Mouse (Mus musculus) layer of hippocampus, adult 9-10 months (tissue): ENCODE results near the gene Hamp2.

Experiments
- DNase-seq: peaks from one replicate; pipeline ENCODE4 v3.0.0; 2022; ENCODE audit warnings: low spot score

The Hamp2 gene

DNA sequence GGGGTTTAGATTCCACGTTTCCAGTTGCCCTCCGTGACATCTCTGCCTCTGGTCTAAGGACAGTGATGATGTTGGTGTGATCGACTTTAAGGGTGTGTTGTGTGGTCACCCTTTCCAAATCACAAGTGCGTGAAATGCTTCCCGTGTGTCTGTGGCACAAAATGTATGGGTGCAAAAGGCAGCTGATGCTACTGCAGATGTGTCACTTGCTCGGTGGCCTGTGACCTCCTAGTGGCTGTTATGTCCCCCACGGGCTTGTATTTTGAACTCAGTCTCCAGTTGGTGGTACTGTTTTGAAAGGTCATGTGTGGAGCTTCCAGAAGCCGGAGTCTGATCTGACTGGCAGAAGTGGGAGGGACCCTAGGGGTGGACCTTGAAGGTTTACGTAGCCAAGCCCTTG is 32.7 kb downstream of the Hamp2 start:
- DNase-seq = no peak

DNA sequence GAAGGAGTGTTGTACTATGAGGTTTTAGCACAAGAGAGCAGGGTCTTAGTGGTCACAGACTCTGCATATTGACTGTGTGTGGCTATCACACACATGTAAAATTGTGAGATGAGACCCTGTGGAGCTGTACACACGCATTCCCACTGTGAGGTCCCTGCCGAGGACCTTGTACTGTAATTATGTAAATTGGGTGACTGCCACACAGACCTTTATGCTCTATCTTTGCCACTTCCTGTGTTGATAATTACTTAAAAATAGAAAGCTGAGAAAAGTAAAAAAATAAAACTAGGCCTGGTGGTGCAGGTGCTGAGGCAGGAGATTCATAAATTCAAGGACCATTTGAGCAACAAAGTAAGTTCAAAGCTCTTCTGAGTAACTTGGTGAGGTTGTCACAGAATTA is 33.8 kb downstream of the Hamp2 start:
- DNase-seq = no peak

DNA sequence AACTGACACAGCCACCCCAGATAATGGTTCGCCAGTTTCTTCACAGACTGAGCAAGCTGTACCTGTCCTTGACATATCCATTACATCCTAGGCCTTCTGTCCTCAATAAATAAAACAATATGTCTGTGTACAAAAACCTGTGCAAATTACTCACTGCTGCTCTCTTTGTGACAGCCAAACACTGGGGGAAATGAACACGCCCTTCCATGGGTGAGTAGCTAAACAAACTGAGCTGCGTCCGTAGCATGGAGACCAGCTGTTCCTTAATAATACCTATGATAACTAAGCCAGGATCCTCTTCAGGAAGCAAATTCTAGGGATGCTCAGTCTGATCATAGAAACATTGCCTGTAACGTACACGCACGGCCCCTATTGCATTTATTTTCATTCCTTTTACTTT is 35.7 kb downstream of the Hamp2 start:
- no peak for DNase-seq

DNA sequence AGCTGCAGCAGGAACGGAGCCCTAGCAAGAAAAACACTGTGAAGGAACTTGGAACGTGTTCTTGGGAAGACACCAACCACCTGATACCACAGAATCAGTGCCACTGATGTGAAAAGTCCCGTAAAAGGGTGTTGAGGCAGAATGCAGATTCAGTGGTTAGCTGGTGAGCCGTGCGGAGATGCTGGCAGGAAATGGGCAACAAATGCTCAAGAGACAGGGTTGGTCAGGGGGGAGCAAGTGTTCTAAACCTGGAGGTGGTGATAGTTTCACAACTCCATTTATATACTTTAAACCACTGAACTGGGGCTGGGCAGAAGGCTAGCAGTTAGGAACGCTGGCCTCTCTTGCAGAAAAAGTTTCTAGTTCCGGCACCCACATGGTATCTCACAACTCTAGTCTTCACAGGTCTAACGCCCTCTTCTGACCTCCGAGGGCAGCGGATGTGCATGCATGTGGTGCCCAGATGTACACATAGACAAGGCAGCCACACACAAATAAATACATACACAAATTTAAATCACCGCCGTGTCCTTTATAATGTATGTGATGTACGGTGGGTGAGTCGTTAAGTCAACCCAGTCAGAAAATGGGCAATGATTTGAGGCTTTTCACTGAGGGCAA is 36.8 kb downstream of the Hamp2 start:
- no peak for DNase-seq

DNA sequence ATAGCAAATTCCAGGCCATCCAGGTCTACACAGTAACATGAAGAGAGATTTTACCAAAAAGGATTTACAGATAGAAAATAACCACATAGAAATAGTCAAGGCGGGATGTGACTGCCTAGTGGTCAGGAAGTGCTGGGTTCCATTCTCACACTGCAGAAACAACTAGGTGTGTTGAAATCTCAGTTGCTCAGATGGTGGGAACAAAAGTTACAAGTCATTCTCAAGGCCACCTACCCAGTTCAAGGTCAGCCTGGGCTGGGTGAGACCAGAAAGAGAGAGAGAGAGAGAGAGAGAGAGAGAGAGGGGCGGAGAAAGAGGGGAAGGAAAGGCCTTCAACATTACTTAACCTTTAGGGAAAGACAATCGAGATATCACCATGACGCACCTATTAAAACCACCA is 37.6 kb downstream of the Hamp2 start:
- DNase-seq = no peak

DNA sequence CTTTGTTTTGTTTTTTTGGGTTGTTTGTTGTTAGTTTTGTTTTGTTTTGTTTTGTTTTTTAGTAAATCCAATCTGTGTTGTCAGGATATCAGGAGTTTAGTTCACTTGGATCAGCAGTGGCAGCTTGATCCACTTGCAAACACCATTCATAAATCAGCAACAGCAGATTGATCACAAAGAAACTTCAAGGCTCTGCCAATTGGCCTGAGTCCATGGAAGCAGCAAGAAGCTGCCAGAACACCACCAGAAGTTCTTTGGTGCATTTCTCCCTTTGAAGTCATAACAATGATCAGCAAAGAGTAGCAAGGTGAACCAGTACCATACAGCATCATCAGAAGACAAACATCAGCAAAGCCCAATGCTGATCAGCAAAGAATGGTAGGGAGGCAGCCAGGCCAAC is 40.4 kb downstream of the Hamp2 start:
- DNase-seq = no peak

DNA sequence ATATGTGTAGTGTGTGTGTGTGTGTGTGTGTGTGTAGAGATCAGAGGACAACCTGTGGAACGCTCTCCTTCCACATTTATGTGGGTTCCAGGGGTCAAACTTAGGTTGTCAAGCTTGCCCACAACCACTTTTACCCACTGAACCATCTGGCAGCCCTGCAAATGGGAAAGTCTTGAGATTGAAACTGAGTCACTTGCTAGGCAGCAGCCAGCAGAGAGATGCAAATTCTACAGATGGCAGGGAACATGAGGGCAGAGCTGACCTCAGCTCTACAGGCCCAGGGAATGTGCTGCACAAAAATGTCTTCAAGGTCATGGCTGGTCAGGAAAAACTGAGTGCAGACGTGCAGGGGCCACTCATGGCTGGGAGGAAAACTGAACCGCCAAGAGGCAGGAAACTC is 43.1 kb downstream of the Hamp2 start:
- no peak for DNase-seq

DNA sequence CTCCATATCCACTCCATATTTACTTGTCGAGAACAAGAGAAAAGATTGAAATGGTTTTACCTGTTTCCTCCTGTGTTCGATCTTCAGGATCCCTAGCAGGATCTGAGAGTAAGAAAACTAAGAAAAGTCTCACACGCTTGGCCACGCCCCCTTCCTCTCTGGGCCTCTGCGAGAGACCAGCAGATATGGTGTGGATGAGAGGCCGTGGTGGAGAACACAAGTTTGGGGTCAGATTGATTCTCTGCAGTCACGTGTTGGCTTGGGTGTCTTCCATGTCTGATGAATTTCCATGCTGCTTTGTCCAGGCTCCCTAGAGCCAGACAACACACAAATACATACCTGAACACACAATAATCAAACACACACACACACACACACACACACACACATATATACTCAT is 44.3 kb downstream of the Hamp2 start, which contains the start of gene Cd22:
Gene Cd22, minus strand, starts transcription at position 167 of the 400 bp plus-strand sequence.
- DNase-seq = no peak

DNA sequence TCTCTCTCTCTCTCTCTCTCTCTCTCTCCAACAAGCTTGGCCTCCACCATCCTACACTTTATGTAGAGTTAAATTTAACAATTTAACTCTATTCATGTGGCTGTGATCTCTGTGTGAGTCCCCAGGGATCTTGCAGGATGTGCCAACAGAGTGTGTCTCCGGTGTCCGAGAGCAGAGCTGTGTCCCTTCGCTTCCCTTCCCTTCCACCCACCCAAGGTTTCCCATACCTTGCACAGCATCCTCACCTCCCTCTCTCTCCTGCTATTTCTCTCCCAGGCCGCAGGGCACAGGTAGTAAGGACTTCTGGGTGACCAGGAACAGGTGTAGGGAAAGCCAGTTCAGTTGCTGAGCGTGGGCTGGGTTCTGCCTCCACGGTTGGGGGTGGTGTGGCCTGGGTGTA is 45.5 kb downstream of the Hamp2 start:
- DNase-seq = no peak

DNA sequence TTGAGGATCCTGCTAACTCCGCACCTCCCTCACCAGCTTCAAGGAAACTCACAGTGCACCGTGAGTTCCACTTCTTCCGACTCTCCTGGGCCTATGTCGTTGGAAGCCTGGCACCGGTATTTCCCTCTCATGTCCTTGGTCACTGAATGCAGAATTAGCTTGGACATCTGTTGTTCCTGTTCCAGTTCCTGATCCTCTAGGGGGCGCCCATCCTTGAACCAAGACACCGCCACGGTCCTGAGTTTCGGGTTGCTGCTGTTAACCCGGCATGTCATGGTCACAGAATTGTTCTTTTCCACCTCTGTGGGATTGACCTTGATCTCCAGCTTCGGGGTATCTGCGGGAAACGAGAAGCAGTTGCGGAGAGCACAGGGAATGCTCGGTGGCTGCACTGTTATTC is 51.4 kb downstream of the Hamp2 start:
- DNase-seq = peak; percentile 55
